Mouse (Mus musculus) mouse trophoblast stem cell (cell line): ENCODE results near the gene Olfr984.

ENCODE experiments used
- in situ Hi-C, 2 experiments: fragments of 300-500 bp; cut with MseI, MboI; formaldehyde crosslinking; loops; 2 replicates in 1 of 2; 3 replicates in 1 of 2; pipeline ENCODE4 v1.15.1; 2025

The Olfr984 gene

DNA sequence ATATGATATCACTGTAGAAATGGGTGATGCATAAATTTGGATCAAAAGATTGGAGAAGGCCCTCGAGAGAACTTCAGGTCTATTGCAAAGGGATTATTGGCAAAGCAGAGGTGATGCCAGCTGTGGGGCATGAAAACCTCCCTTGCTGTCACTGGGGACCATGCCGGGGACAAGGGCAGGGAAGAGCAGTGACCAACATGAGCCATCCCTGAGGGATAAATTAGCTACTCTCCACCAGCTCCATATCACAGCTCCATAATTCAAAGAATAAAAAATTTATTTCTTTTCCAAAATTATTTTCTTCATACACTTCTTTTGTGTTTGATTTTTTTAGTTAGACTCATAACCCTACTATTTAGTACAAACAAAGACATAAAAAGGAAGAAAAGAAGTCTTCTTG, at the start of gene Olfr984:
Olfr984 (minus strand) TSS at position 101 of the 400 bp plus-strand sequence.
- in situ Hi-C loops = no loop called here

DNA sequence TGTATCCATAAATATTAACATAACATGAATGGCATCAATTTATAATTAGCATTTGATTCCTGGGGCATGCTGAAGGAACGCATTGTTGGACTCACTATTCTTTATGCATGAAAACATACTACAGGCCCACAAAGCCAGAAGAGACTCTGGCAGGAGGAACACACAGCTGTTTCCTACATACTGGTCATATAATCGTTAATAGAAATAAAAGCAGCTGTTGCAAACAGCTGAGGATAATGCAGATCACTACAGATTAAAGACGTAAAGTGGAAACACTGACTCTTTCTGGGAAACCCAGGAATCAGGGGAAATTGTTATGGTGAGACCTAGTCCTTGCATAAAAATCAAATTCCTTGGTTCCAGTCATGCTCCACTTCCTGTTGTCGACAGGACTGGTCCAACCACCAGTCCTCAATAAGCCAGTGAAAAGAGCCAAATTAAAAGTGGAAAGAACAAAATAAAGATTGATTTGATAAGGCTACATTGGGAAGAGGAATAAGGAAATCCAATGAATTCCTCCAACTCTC, 41.2 kb upstream of the Olfr984 start:
- in situ Hi-C loops = no loop called here

DNA sequence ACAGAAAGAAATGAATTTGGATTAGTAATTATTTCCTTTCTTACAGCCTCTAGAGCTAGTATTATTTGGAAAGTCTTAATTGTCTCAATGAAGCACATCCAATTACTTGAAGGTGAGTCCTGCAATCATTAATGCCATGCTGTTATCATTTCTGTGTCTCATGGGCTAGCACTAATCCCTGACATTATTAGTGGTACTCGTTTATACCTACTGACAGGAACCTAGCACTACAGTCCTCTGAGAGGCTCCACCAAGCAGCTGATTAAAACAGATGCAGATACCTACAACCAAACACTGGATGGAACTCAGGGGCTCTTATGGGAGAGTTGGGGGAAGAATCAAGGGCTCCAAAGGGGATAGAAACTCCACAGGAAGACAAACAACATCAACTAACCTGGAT, 27.5 kb upstream of the Olfr984 start:
- in situ Hi-C loops = no loop called here

DNA sequence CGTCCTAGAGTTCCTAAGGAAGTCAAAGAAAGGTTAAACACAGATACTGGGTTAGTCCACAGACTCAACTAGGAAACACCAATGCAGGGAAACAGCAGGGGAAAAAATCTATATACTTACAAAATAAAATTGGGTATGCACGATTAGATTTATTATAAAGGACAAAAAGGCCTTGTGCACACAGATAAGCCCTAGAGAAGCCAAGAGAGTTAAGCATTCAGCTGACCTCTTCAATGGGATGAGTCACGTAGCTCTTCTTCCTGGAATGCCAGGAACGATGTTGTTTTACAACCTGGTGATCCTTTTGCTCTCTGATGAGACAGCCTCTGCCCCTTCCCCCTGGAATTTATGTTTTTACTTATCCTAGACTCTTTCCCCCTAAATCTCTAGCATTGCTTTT, 25.5 kb upstream of the Olfr984 start:
- in situ Hi-C loops = no loop called here

- in situ Hi-C loops = no loop called here
These were observed 23.1 kb upstream of the Olfr984 start for GRCm38 (mm10) chr9:40136987-40137688.

DNA sequence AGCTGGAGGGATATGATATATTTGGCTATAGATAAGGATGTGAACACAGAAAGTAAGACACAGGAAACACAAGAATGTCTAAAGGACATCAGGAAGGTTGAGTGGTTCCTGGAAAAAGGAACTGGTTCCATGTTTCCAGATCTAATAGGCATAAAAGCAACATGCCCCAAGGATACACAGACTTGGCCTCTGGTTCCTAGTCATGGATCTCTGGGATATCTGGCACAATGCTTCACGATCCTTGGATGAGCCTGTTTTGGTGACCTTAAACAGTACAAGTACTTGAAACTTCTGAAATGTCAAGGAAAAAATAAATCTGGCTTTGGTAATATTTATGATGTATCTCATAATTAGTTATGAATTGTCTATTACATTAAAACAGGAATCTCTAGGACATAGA, 16.6 kb upstream of the Olfr984 start:
- in situ Hi-C loops = no loop called here

DNA sequence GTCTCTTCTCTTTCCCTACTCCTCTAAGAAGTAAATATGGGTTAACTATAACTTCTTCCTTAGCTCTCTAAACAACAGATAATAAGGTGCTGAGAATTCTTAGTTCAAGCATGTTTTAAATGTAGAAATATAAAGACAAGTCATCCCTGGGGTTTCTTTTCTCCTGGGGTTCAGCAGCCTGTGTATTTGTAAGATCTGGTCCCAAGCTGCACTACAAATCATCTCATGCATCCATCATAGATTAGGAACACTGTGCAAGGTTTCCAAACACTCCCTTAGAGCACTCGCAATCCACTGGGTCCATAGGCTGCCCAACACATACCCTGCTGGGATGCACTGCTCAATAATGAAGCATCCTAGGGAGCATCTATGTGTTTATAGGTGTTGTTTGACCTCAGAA, 16.1 kb upstream of the Olfr984 start, which contains the start of gene Olfr985:
Olfr985 (minus strand) TSS at position 101 of the 400 bp plus-strand sequence.
- in situ Hi-C loops = no loop called here

GRCm38 (mm10) chr9:40117287-40117659, 3.3 kb upstream of the Olfr984 start:
- in situ Hi-C loops = no loop called here

- in situ Hi-C loops = no loop called here
These were observed 2.8 kb upstream of the Olfr984 start for GRCm38 (mm10) chr9:40116645-40117286.

GRCm38 (mm10) chr9:40094769-40095168, 19.2 kb downstream of the Olfr984 start:
- in situ Hi-C loops = no loop called here

DNA sequence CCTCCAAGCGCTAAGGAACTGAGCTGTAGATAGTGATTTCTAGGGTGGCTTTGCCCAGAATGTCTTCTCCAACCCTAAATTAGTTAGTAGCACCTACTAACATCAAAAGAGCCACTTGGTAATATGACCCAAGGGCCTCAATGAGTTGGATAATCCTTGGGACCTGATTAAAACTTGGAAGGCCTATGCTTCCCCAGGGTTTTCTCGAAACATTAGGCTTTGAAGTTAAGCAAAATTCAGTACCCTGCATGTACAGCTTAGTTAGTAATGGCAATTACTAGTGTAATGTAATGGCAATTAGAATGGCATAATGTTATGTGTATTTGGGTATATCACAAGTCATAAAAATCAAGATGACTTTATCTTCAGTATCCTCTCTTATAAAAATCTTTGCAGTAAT, 20.5 kb downstream of the Olfr984 start, which contains the start of gene Olfr983:
Olfr983 (minus strand) TSS at position 101 of the 400 bp plus-strand sequence.
- in situ Hi-C loops = no loop called here

DNA sequence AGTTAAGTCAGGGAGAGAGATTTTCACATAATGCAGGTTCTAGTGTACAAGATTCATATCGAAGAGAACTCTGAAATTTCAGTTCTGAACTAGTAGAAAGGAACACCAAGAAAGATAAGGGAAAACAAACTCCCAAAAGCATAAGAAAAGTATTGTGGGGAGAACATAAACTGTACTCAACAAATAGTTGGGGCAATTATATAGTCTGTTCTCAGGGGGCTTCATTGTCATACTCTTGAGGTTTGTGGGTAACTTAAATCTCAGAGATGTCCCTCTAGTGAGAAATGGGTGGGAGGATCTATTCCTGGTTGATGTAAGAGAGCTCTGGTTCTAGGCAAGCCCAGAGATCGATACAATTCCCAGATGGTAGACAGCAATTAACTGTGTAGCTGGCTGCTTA, 40.5 kb downstream of the Olfr984 start, which contains the start of gene Olfr982:
Olfr982 (plus strand) TSS at position 301 of the 400 bp plus-strand sequence.
- in situ Hi-C loops = no loop called here

DNA sequence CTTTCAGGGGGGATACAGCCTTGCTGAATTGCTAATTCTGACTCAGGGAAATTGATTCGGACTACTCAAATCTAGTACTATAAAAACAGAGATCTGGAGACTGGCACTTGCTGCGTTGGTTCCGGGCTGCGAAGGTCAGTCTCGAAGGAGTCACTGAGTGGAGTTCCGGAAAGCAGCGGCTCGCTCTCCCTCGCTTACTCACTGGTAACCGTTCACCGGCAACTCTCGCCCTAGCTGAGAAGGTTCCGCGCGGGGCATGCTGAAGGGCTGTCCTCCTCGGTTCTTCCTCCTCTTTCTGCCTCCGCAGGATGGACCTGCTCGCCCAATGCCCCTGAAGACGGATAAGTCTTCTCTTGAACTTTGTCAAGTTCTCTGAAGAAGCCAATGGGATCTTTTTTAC, 63.9 kb downstream of the Olfr984 start:
- in situ Hi-C loops = no loop called here
